Mouse (Mus musculus): Measurements from ENCODE around the gene Zranb1. TPM values are rescaled to one million over a fixed set of nuclear protein-coding genes. Genes with fewer than 3 reads are reported as not detected.

The Zranb1 gene
- polyA plus RNA-seq, 1 experiment from 2014 or later: 17.3 TPM

DNA sequence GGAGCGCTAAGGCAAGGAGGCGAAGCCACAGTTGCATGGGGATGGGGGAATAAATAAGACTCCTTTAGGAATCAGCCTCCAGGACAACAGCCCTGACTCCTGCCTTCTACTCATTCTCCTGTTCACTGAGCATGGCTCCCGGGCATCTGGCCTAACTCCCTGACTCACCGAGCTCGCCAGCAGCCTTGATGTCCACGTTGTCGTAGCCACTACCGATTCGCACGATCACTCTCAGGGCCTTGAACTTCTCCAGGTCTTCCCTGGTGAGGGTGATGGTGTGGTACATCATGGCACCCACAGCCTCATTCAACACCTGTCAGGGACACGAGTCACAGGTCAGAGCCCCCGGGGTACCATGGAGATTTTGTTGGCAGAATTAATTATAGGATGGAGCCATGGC lies 67.7 kb downstream of the Zranb1 start:
- H3K27me3 ChIP-seq (ENCODE audit: control insufficient read depth, insufficient read depth, low read length): no peaks in the 10 kb centered on the region
- no peak overlapping the region for H3K4me3 ChIP-seq (ENCODE audit: low read depth, low read length)
- no peak for ATAC-seq (ENCODE audit: insufficient number of reproducible peaks, insufficient read depth, low FRiP score, low read depth)
- no peak overlapping the region for H3K9ac ChIP-seq (replicated peaks; ENCODE audit: low read depth, low read length)
- no peak overlapping the region for H3K27ac ChIP-seq (ENCODE audit: low read length)
- 94% methylated on average over 12 of the region's 12 CpGs for WGBS
- no peak overlapping the region for H3K4me2 ChIP-seq (replicated peaks; ENCODE audit: low read depth, low read length)
- peaks cover 43% of the 10 kb centered on the region for H3K36me3 ChIP-seq (ENCODE audit: control insufficient read depth, insufficient read depth, low read length)
- no peaks in the 10 kb centered on the region for H3K9me3 ChIP-seq (ENCODE audit: control insufficient read depth, low read depth, low read length)
- 0 out of 2 replicates have a peak, but pooled peaks cover 5% of the 10 kb centered on the region for H3K4me1 ChIP-seq (ENCODE audit: control insufficient read depth, insufficient read depth, low read length)

DNA sequence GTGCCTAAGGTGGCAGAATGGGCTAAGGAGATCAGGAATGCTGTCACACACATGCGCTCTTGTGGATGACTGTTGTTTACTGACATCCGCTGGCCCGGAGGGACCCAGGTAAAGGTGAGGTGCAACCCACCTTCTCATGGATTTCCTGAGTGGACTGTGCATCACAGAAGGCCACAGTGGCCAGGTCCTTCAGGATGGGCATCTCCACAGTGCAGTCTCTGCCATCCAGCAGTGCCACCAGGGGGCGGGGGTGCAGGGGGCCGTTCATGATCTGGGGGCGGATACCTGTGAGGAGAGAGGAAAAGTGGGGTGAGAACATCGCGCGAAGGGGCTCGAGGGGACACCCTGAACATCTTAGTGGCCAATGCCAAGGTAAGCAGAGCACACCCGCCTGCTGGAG lies 68.1 kb downstream of the Zranb1 start:
- WGBS: 94% methylated on average over 11 of the region's 11 CpGs
- no peaks in the 10 kb centered on the region for H3K9me3 ChIP-seq (ENCODE audit: control insufficient read depth, low read depth, low read length)
- no peak overlapping the region for H3K27ac ChIP-seq (ENCODE audit: low read length)
- H3K36me3 ChIP-seq (ENCODE audit: control insufficient read depth, insufficient read depth, low read length): peaks cover 43% of the 10 kb centered on the region
- no peak overlapping the region for H3K9ac ChIP-seq (replicated peaks; ENCODE audit: low read depth, low read length)
- H3K4me1 ChIP-seq (ENCODE audit: control insufficient read depth, insufficient read depth, low read length): 0 out of 2 replicates have a peak, but pooled peaks cover 6% of the 10 kb centered on the region
- no peak for ATAC-seq (ENCODE audit: insufficient number of reproducible peaks, insufficient read depth, low FRiP score, low read depth)
- H3K27me3 ChIP-seq (ENCODE audit: control insufficient read depth, insufficient read depth, low read length): no peaks in the 10 kb centered on the region
- H3K4me3 ChIP-seq (ENCODE audit: low read depth, low read length): no peak overlapping the region
- H3K4me2 ChIP-seq (replicated peaks; ENCODE audit: low read depth, low read length): no peak overlapping the region

DNA sequence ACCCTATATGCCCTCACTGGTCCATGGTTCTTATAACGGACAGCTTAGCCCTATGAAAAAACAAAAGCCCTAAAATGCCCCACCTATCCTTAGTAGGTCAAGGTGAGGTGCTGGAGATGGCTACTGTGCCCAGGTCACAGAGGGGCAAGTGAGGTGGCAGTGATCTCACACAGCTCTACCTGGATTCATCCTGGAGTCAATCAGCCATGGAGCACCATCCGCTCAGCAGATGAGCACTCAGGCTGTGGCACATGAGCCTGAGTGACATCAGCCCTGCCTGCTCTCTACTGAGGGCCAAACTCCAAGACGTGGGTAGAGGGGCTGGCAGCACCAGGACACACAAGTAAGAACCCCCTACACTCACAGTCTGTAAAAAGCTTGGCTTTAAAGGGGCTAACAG lies 70.4 kb downstream of the Zranb1 start:
- no peak for ATAC-seq (ENCODE audit: insufficient number of reproducible peaks, insufficient read depth, low FRiP score, low read depth)
- H3K36me3 ChIP-seq (ENCODE audit: control insufficient read depth, insufficient read depth, low read length): peaks cover 26% of the 10 kb centered on the region
- no peaks in the 10 kb centered on the region for H3K9me3 ChIP-seq (ENCODE audit: control insufficient read depth, low read depth, low read length)
- no peaks in the 10 kb centered on the region for H3K27me3 ChIP-seq (ENCODE audit: control insufficient read depth, insufficient read depth, low read length)
- no peak overlapping the region for H3K9ac ChIP-seq (replicated peaks; ENCODE audit: low read depth, low read length)
- 89% methylated on average over 3 of the region's 3 CpGs for WGBS
- no peak overlapping the region for H3K4me2 ChIP-seq (replicated peaks; ENCODE audit: low read depth, low read length)
- H3K27ac ChIP-seq (ENCODE audit: low read length): no peak overlapping the region
- no peak overlapping the region for H3K4me3 ChIP-seq (ENCODE audit: low read depth, low read length)
- H3K4me1 ChIP-seq (ENCODE audit: control insufficient read depth, insufficient read depth, low read length): peaks cover 10% of the 10 kb centered on the region; the same call in 1 of the 2 replicates

GRCm38 (mm10) chr7:133002271-133002670 lies 71.3 kb downstream of the Zranb1 start:
- WGBS: 85% methylated on average over 6 of the region's 6 CpGs
- no peak overlapping the region for H3K9ac ChIP-seq (replicated peaks; ENCODE audit: low read depth, low read length)
- peaks cover 18% of the 10 kb centered on the region for H3K36me3 ChIP-seq (ENCODE audit: control insufficient read depth, insufficient read depth, low read length)
- H3K4me2 ChIP-seq (replicated peaks; ENCODE audit: low read depth, low read length): no peak overlapping the region
- no peak for ATAC-seq (ENCODE audit: insufficient number of reproducible peaks, insufficient read depth, low FRiP score, low read depth)
- no peaks in the 10 kb centered on the region for H3K9me3 ChIP-seq (ENCODE audit: control insufficient read depth, low read depth, low read length)
- no peaks in the 10 kb centered on the region for H3K27me3 ChIP-seq (ENCODE audit: control insufficient read depth, insufficient read depth, low read length)
- peaks cover 16% of the 10 kb centered on the region; the same call in 1 of the 2 replicates for H3K4me1 ChIP-seq (ENCODE audit: control insufficient read depth, insufficient read depth, low read length)
- no peak overlapping the region for H3K4me3 ChIP-seq (ENCODE audit: low read depth, low read length)
- H3K27ac ChIP-seq (ENCODE audit: low read length): no peak overlapping the region

- no peak; the same call in 1 of the 2 replicates for ATAC-seq (ENCODE audit: insufficient number of reproducible peaks, insufficient read depth, low FRiP score, low read depth)
- peaks cover 23% of the 10 kb centered on the region; the same call in 1 of the 2 replicates for H3K4me1 ChIP-seq (ENCODE audit: control insufficient read depth, insufficient read depth, low read length)
- no peak overlapping the region for H3K4me2 ChIP-seq (replicated peaks; ENCODE audit: low read depth, low read length)
- H3K27me3 ChIP-seq (ENCODE audit: control insufficient read depth, insufficient read depth, low read length): no peaks in the 10 kb centered on the region
- WGBS: 17% methylated on average over 3 of the region's 3 CpGs
- H3K27ac ChIP-seq (ENCODE audit: low read length): no peak overlapping the region
- no peak overlapping the region for H3K4me3 ChIP-seq (ENCODE audit: low read depth, low read length)
- no peak overlapping the region for H3K9ac ChIP-seq (replicated peaks; ENCODE audit: low read depth, low read length)
- peaks cover 11% of the 10 kb centered on the region for H3K36me3 ChIP-seq (ENCODE audit: control insufficient read depth, insufficient read depth, low read length)
- H3K9me3 ChIP-seq (ENCODE audit: control insufficient read depth, low read depth, low read length): no peaks in the 10 kb centered on the region
Measured at GRCm38 (mm10) chr7:133003421-133003820, 72.5 kb downstream of the Zranb1 start.

DNA sequence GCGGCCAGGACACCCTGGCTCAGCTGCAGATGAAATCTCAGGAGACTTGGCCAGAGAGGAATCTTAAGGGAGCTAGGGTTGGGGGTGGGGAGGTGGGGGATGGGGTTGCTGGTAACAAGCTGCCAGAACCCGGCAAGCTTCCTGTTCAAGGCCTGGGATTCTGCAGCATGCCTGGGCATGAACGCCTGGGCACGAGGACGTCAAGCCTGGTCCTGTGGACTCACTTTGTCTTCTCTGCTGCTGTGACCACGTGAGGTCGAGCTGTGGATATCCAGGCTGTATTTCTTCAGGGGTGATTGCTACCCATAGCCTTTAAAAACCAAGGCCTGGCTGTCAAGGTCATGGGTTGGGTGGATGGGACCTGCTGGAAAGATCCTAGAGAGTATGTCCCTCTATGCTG lies 74.8 kb downstream of the Zranb1 start:
- no peak overlapping the region for H3K4me2 ChIP-seq (replicated peaks; ENCODE audit: low read depth, low read length)
- H3K4me3 ChIP-seq (ENCODE audit: low read depth, low read length): no peak overlapping the region
- 65% methylated on average over 7 of the region's 7 CpGs for WGBS
- H3K36me3 ChIP-seq (ENCODE audit: control insufficient read depth, insufficient read depth, low read length): peaks cover 13% of the 10 kb centered on the region; the same call in 1 of the 2 replicates
- no peak for ATAC-seq (ENCODE audit: insufficient number of reproducible peaks, insufficient read depth, low FRiP score, low read depth)
- no peak overlapping the region for H3K9ac ChIP-seq (replicated peaks; ENCODE audit: low read depth, low read length)
- peaks cover 24% of the 10 kb centered on the region; the same call in 1 of the 2 replicates for H3K4me1 ChIP-seq (ENCODE audit: control insufficient read depth, insufficient read depth, low read length)
- H3K27me3 ChIP-seq (ENCODE audit: control insufficient read depth, insufficient read depth, low read length): no peaks in the 10 kb centered on the region
- H3K9me3 ChIP-seq (ENCODE audit: control insufficient read depth, low read depth, low read length): no peaks in the 10 kb centered on the region
- H3K27ac ChIP-seq (ENCODE audit: low read length): 0 out of 2 replicates have a peak overlapping the region, but pooled peaks have one; percentile 44

DNA sequence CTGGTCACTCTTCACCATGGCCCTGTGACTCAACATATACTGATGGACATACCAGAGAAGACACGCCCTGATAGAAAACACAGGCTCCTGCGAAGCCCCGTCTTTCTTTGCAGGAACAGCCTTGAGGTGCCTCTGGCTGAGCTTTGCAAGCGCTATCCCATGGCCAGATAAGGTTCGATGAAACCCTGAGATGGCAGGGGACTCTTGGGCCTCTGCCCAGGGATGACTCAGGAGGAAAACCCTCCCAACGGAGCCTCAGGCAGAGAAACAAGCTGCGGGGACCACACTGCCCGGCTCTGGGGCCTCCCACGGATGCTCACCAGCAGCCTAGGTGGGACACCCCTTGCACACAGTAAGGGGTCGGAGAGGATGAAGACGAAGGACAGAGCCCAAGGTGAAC lies 76.4 kb downstream of the Zranb1 start:
- no peak for ATAC-seq (ENCODE audit: insufficient number of reproducible peaks, insufficient read depth, low FRiP score, low read depth)
- Histone ChIP-seq H3K27ac (ENCODE audit: low read length) (no peak overlapping the region), H3K4me2 (replicated peaks; ENCODE audit: low read depth, low read length) (no peak overlapping the region), H3K4me3 (ENCODE audit: low read depth, low read length) (no peak overlapping the region), H3K9me3 (ENCODE audit: control insufficient read depth, low read depth, low read length) (no peaks in the 10 kb centered on the region), H3K4me1 (ENCODE audit: control insufficient read depth, insufficient read depth, low read length) (peaks cover 36% of the 10 kb centered on the region), H3K9ac (replicated peaks; ENCODE audit: low read depth, low read length) (no peak overlapping the region), H3K27me3 (ENCODE audit: control insufficient read depth, insufficient read depth, low read length) (no peaks in the 10 kb centered on the region), H3K36me3 (ENCODE audit: control insufficient read depth, insufficient read depth, low read length) (peaks cover 10% of the 10 kb centered on the region; the same call in 1 of the 2 replicates)
- WGBS: 70% methylated on average over 11 of the region's 11 CpGs

- Histone ChIP-seq H3K4me3 (ENCODE audit: low read depth, low read length) (no peak overlapping the region), H3K27ac (ENCODE audit: low read length) (no peak overlapping the region), H3K4me1 (ENCODE audit: control insufficient read depth, insufficient read depth, low read length) (peaks cover 44% of the 10 kb centered on the region), H3K36me3 (ENCODE audit: control insufficient read depth, insufficient read depth, low read length) (peaks cover 14% of the 10 kb centered on the region; the same call in 1 of the 2 replicates), H3K9ac (replicated peaks; ENCODE audit: low read depth, low read length) (no peak overlapping the region), H3K4me2 (replicated peaks; ENCODE audit: low read depth, low read length) (no peak overlapping the region), H3K27me3 (ENCODE audit: control insufficient read depth, insufficient read depth, low read length) (no peaks in the 10 kb centered on the region), H3K9me3 (ENCODE audit: control insufficient read depth, low read depth, low read length) (no peaks in the 10 kb centered on the region)
- no peak for ATAC-seq (ENCODE audit: insufficient number of reproducible peaks, insufficient read depth, low FRiP score, low read depth)
- WGBS: 88% methylated on average over 4 of the region's 4 CpGs
Measured at GRCm38 (mm10) chr7:133008663-133009062, 77.7 kb downstream of the Zranb1 start.

GRCm38 (mm10) chr7:133009676-133010075 lies 78.7 kb downstream of the Zranb1 start:
- Histone ChIP-seq H3K4me2 (replicated peaks; ENCODE audit: low read depth, low read length) (no peak overlapping the region), H3K36me3 (ENCODE audit: control insufficient read depth, insufficient read depth, low read length) (peaks cover 14% of the 10 kb centered on the region; the same call in 1 of the 2 replicates), H3K27ac (ENCODE audit: low read length) (no peak overlapping the region), H3K4me1 (ENCODE audit: control insufficient read depth, insufficient read depth, low read length) (peaks cover 51% of the 10 kb centered on the region), H3K9ac (replicated peaks; ENCODE audit: low read depth, low read length) (no peak overlapping the region), H3K9me3 (ENCODE audit: control insufficient read depth, low read depth, low read length) (no peaks in the 10 kb centered on the region), H3K4me3 (ENCODE audit: low read depth, low read length) (no peak overlapping the region), H3K27me3 (ENCODE audit: control insufficient read depth, insufficient read depth, low read length) (no peaks in the 10 kb centered on the region)
- no peak for ATAC-seq (ENCODE audit: insufficient number of reproducible peaks, insufficient read depth, low FRiP score, low read depth)
- 81% methylated on average over 8 of the region's 8 CpGs for WGBS
